Mouse (Mus musculus) embryonic facial prominence, embryonic 15.5 days (tissue): ENCODE data around the gene Mbnl3. TPM values are rescaled to one million over a fixed set of nuclear protein-coding genes. Genes with fewer than 3 reads are reported as not detected.

Source experiments
- ATAC-seq: fragments of 200-750 bp; cut with Nextera tagmentation; 2 replicates; pipeline ENCODE4 v1.8.0; 2017; ENCODE audit warnings: low read depth, moderate TSS enrichment; ENCODE audit not compliant: insufficient number of reproducible peaks, low FRiP score, low TSS enrichment
- H3K27ac ChIP-seq: fragments of 300-500 bp; sonication (generic); replicated peaks from 2 replicates; pipeline ENCODE4 v1.5.1; 2015; ENCODE audit warnings: mild to moderate bottlenecking, inconsistent platforms
- H3K27me3 ChIP-seq: fragments of 300-500 bp; sonication (generic); 2 replicates; pipeline ENCODE4 v1.6.1; 2015; ENCODE audit warnings: inconsistent platforms
- H3K36me3 ChIP-seq: fragments of 300-500 bp; sonication (generic); 2 replicates; pipeline ENCODE4 v1.6.1; 2015; ENCODE audit warnings: mild to moderate bottlenecking, inconsistent platforms
- H3K4me1 ChIP-seq: fragments of 300-500 bp; sonication (generic); 2 replicates; pipeline ENCODE4 v1.6.1; 2015; ENCODE audit warnings: inconsistent platforms
- H3K4me2 ChIP-seq: fragments of 300-500 bp; sonication (generic); replicated peaks from 2 replicates; pipeline ENCODE4 v1.6.1; 2015; ENCODE audit warnings: mild to moderate bottlenecking, inconsistent platforms
- H3K4me3 ChIP-seq: fragments of 300-500 bp; sonication (generic); replicated peaks from 2 replicates; pipeline ENCODE4 v1.5.1; 2015; ENCODE audit warnings: mild to moderate bottlenecking, inconsistent platforms
- H3K9ac ChIP-seq: fragments of 300-500 bp; sonication (generic); 2 replicates; pipeline ENCODE4 v1.6.1; 2015; ENCODE audit warnings: inconsistent platforms
- H3K9me3 ChIP-seq: fragments of 300-500 bp; sonication (generic); replicated peaks from 2 replicates; pipeline ENCODE4 v1.6.1; 2016; ENCODE audit warnings: inconsistent platforms
- WGBS: fragments of 180-500 bp; shearing (Covaris S2); methylation state at CpG from one replicate; pipeline ENCODE4 v1.1.7; 2015; 5-methylcytosine and 5-hydroxymethylcytosine counted together
- polyA plus RNA-seq: library from polyadenylated mRNA; unstranded; fragments of >200 nt; fragmentation: Nextera tagmentation; extraction: Ambion mirVana; gene quantifications from 2 replicates; pipeline ENCODE4 v1.2.1, GENCODE M21; 2015

Mbnl3 gene
- polyA plus RNA-seq = 9.3 and 9.5 TPM in 2 replicates

DNA sequence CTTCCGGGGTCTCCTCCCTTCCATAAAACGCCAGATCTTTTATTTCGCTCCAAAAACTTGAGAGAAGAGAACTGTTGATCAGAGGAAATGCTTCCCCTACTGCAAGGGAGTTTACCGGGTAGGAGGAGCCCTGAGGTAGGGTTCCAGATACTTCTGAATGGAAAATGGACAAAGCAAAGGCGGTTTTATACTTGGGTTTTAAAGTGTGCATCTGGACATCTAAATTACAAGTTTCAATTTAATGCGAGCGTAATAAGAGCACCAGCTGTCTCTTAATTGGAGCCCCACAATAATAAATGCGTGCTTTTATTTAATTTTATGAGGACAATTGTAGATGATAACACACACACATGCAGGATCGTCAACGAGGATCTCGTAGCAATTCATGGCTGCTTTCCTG lies at the start of gene Mbnl3:
Gene Mbnl3 (minus strand): TSS at position 101 of the 400 bp plus-strand sequence.
- H3K27ac ChIP-seq = peak within 1 kb of the TSS; percentile 75
- 31% methylated on average over 11 of the region's 11 CpGs for WGBS
- H3K4me3 ChIP-seq = peak within 1 kb of the TSS; percentile 57
- H3K36me3 ChIP-seq = no peaks in the 10 kb centered on the region
- peak within 1 kb of the TSS; percentile 59 for H3K4me2 ChIP-seq
- H3K4me1 ChIP-seq = no peaks in the 10 kb centered on the region
- no peaks in the 10 kb centered on the region; the same call in 1 of the 2 replicates for H3K27me3 ChIP-seq
- ATAC-seq = no peak
- H3K9me3 ChIP-seq = no peaks in the 10 kb centered on the region
- 0 out of 2 replicates have a peak within 1 kb of the TSS, but pooled peaks have one; percentile 15 for H3K9ac ChIP-seq

DNA sequence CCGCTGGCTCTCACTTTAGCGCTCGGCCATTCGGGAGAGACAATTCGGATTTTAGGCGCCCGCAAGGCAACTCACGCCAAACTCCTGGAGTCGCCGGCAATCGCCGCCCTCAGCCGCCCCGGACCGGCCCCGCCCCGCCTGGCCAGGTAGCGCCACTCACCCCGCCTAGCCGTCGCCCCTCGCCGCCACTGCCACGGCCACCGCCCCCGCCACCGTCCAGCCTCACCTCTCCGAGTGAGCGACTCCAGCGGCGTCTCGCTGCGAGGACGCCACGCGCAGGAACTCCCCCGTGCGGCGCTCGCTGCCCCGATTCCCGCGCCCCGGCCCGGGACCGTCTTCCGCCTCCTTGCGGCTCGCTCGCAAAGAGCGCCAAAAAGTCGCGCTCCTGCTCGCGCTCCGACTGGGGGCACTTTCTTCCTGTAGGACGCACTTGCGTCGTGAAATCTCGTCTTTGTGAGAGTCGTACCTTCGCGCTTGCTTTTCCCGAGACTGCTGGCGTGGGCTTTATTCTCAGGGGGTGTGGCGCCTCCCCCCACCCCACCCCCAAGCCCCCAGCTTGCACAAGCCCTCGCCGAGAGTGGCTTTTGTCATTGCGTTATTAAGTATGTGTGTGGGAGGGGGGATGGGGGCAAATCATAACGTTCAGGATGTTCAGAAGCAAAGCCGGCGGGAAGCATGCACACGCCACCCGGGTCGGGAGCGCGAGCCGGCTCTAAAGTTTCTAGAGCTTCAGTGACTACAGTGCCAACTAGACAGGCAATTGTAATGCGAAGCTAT lies 596 bp downstream of the Mbnl3 start:
- Histone ChIP-seq H3K4me1 (no peaks in the 10 kb centered on the region), H3K4me3 (peak overlapping the region; percentile 57), H3K36me3 (no peaks in the 10 kb centered on the region), H3K27ac (peak overlapping the region; percentile 75), H3K9me3 (no peaks in the 10 kb centered on the region), H3K27me3 (no peaks in the 10 kb centered on the region; the same call in 1 of the 2 replicates), H3K9ac (0 out of 2 replicates have a peak overlapping the region, but pooled peaks have one; percentile 15), H3K4me2 (peak overlapping the region; percentile 59)
- ATAC-seq = peak; percentile 60
- WGBS = 21% methylated on average over 59 of the region's 79 CpGs

DNA sequence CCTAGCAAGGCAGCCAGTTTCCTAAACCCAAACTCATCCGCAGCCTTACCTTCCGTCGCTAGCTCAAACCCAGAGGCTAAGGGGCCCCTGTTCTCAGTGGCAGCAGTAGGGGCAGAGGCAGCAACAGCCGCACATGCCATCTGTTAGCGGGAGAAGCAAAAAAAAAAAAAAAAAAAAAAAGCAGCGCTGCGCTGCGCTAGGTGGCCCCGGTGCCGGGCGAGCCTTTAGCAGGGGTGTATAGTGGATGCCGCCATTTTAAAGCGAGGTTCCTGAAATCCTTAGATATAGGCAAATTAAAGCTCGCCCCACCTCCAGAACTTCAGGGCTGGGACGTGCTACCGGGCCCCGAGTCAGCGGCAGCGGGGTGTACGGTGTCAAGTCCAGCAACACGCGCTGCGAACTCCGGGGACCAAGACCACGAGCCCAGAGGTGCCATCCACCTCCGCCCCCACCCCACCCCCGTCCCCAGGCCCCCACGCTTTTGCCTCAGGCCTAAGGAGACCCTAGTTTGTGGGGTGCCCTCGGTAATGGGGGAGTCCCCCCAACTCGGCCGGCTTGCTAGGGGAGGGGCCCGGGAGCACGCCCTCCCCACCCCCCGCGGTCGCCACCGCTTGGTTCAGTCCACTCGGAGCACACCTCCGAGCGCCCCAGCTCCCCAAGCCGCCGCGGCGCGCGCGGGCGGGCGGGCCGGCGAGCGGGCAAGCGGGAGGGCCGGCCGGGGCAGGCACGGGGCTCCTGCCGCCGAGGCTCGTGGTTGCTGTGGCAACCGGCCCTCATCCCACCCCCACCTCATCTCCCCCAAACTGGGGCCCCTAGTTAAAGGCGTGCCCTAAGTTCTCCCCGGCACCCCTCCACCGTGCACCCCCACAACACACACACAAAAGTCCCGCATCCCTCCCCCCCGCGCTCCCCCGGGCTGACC lies 1.4 kb downstream of the Mbnl3 start:
- H3K4me2 ChIP-seq = peak overlapping the region; percentile 59
- ATAC-seq = peak; percentile 84
- no peaks in the 10 kb centered on the region for H3K4me1 ChIP-seq
- no peaks in the 10 kb centered on the region for H3K9me3 ChIP-seq
- H3K36me3 ChIP-seq = no peaks in the 10 kb centered on the region
- WGBS = 19% methylated on average over 49 of the region's 67 CpGs
- H3K27me3 ChIP-seq = no peaks in the 10 kb centered on the region; the same call in 1 of the 2 replicates
- peak overlapping the region; percentile 57 for H3K4me3 ChIP-seq
- peak overlapping the region; percentile 15; the same call in 1 of the 2 replicates for H3K9ac ChIP-seq
- peak overlapping the region; percentile 75 for H3K27ac ChIP-seq

DNA sequence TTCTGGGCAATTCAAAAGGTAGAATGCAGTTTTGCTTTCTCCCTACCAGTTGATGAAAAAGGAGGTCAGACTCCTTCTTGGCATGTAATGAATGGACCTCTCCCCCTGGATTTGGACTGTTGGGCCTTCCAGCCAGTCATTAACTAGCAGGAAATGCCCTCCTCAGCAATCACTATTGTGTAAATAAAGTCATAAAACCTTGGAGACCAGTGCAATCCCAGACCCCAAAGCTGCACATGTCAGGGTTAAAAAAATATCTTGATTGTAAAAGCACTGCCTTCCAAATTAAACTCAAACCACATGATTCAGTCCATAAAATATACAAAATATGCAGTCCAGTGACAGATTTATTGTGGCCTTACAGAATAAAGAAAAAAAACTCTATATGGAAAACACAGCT lies 9.3 kb downstream of the Mbnl3 start:
- Histone ChIP-seq H3K36me3 (no peaks in the 10 kb centered on the region), H3K27me3 (no peaks in the 10 kb centered on the region; the same call in 1 of the 2 replicates), H3K4me2 (no peak overlapping the region), H3K4me3 (no peak overlapping the region), H3K27ac (no peak overlapping the region), H3K9ac (no peak overlapping the region), H3K9me3 (no peaks in the 10 kb centered on the region), H3K4me1 (no peaks in the 10 kb centered on the region)
- ATAC-seq = no peak

- WGBS = 45% methylated on average over 2 of the region's 2 CpGs
- no peak overlapping the region for H3K27ac ChIP-seq
- no peak overlapping the region for H3K9ac ChIP-seq
- H3K36me3 ChIP-seq = no peaks in the 10 kb centered on the region
- H3K9me3 ChIP-seq = no peaks in the 10 kb centered on the region
- ATAC-seq = no peak
- no peaks in the 10 kb centered on the region for H3K27me3 ChIP-seq
- H3K4me1 ChIP-seq = no peaks in the 10 kb centered on the region
- H3K4me2 ChIP-seq = no peak overlapping the region
- H3K4me3 ChIP-seq = no peak overlapping the region
Measured at GRCm38 (mm10) chrX:51171914-51172313, 34.4 kb downstream of the Mbnl3 start.

DNA sequence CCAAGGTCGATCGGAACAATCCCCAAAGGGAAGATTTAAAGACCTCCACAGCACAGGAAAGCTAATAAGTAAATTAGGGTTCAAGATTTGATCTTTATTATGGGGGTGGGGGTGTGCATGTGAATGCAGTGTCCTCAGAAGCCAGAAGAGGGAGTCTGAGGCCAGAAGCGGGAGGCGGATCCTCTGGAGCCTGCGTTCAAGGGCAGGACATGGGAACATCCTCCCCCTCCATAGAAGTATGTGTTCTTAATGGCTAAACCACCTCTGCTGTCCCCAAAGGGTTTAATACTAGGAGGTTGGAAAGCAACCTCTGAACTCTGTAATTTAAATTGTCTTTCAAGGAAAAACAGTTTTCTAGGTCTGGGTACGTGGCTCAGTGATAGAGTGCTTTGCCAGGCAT lies 34.9 kb downstream of the Mbnl3 start:
- Histone ChIP-seq H3K4me3 (no peak overlapping the region), H3K9me3 (no peaks in the 10 kb centered on the region), H3K27me3 (no peaks in the 10 kb centered on the region), H3K27ac (no peak overlapping the region), H3K9ac (no peak overlapping the region), H3K4me2 (no peak overlapping the region), H3K4me1 (no peaks in the 10 kb centered on the region), H3K36me3 (no peaks in the 10 kb centered on the region)
- ATAC-seq = no peak
- WGBS = 51% methylated on average over 6 of the region's 6 CpGs

- no peak overlapping the region for H3K4me2 ChIP-seq
- H3K27me3 ChIP-seq = no peaks in the 10 kb centered on the region
- no peak overlapping the region for H3K4me3 ChIP-seq
- H3K9me3 ChIP-seq = no peaks in the 10 kb centered on the region
- no peak overlapping the region for H3K9ac ChIP-seq
- ATAC-seq = no peak
- WGBS = 81% methylated on average over 1 of the region's 1 CpGs
- H3K27ac ChIP-seq = no peak overlapping the region
- no peaks in the 10 kb centered on the region for H3K4me1 ChIP-seq
- no peaks in the 10 kb centered on the region for H3K36me3 ChIP-seq
Measured at GRCm38 (mm10) chrX:51170404-51170803, 35.9 kb downstream of the Mbnl3 start.

DNA sequence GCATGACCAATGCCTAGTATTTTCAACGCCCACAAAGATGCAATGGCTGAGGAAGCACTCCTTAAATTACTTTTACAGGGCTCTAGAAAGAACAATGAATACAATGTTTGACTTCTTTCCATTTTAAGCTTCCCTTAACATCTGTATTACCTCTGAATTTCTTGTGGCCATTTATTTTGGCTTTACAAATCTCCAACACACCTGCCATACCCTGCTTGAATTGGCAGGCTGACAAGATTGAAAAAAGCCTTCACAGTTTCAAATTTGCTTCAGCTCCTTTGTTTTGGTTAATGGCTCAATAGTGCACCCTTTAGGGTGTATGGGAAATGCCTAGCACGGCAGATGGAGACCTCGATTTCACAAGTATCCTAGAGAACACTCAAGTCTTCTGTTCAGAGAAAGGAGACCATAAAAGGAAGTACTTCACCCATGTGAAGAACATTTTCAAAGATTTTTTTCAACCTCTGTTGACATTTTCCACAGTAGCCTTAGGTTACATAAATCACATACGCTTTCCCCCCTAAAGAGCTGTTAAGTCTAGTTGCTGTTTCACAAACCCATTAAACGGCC lies 36.8 kb downstream of the Mbnl3 start:
- no peaks in the 10 kb centered on the region for H3K27me3 ChIP-seq
- no peak overlapping the region for H3K27ac ChIP-seq
- H3K9ac ChIP-seq = no peak overlapping the region
- WGBS = 63% methylated on average over 5 of the region's 5 CpGs
- no peaks in the 10 kb centered on the region for H3K4me1 ChIP-seq
- ATAC-seq = no peak
- H3K4me2 ChIP-seq = no peak overlapping the region
- no peaks in the 10 kb centered on the region for H3K36me3 ChIP-seq
- H3K4me3 ChIP-seq = no peak overlapping the region
- no peaks in the 10 kb centered on the region for H3K9me3 ChIP-seq

DNA sequence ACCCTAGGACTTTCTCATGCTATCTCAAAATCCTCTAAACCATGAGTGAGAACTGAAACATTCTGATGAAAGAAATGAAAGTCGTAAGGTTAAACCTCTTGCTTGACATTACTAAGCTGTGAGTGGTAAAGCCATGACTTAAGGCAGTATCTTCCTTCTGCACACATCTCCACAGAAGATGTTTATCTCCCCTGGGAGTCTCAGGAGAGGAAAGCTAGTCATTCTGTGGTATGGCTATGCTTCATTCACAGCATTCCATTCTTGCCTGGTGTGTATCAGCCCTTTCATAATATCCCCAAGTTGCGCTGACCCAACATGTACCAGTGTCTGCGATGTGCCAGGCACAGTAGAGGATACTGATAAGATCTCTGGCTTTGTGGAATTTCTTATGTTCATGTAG lies 38.4 kb downstream of the Mbnl3 start:
- Histone ChIP-seq H3K9me3 (no peaks in the 10 kb centered on the region), H3K36me3 (no peaks in the 10 kb centered on the region), H3K27ac (no peak overlapping the region), H3K27me3 (no peaks in the 10 kb centered on the region), H3K4me2 (no peak overlapping the region), H3K4me1 (no peaks in the 10 kb centered on the region), H3K4me3 (no peak overlapping the region), H3K9ac (no peak overlapping the region)
- 80% methylated on average over 3 of the region's 3 CpGs for WGBS
- no peak for ATAC-seq

GRCm38 (mm10) chrX:51164766-51165165 lies 41.6 kb downstream of the Mbnl3 start:
- Histone ChIP-seq H3K27me3 (no peaks in the 10 kb centered on the region), H3K9me3 (no peaks in the 10 kb centered on the region), H3K4me3 (no peak overlapping the region), H3K36me3 (no peaks in the 10 kb centered on the region), H3K4me1 (no peaks in the 10 kb centered on the region), H3K4me2 (no peak overlapping the region), H3K27ac (no peak overlapping the region), H3K9ac (no peak overlapping the region)
- WGBS = 38% methylated on average over 5 of the region's 5 CpGs
- ATAC-seq = no peak

DNA sequence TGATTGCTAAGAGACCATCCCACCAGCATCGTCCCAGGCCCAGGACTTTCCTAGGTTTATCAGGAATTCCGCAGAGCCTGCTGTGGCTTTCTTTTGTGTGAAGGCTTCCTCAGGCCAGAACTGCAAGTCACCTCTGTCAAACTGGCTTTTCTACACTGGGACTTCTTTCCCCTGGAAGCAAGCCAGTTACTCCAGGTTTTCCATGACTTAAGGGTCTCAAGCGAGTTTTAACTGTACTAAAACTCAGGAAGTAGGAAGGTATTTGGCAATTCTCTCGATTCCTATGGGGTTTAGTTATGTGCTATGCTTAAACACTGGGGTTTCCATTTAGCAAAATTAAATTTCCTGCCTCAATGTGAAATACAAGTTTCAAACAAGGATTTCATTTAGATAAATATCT lies 57.9 kb downstream of the Mbnl3 start:
- H3K4me3 ChIP-seq = no peak overlapping the region
- H3K9me3 ChIP-seq = no peaks in the 10 kb centered on the region
- H3K36me3 ChIP-seq = no peaks in the 10 kb centered on the region
- H3K9ac ChIP-seq = no peak overlapping the region
- no peaks in the 10 kb centered on the region for H3K4me1 ChIP-seq
- H3K27ac ChIP-seq = no peak overlapping the region
- H3K4me2 ChIP-seq = no peak overlapping the region
- 48% methylated on average over 4 of the region's 4 CpGs for WGBS
- ATAC-seq = no peak
- 0 out of 2 replicates have a peak, but pooled peaks cover 2% of the 10 kb centered on the region for H3K27me3 ChIP-seq
